Mouse (Mus musculus) heart, embryonic 16.5 days (tissue): ENCODE measurements at regions not wholly inside any gene's neighbourhood (a gene's known extent, or its start where the extent isn't known, plus 50 kb on each side); places are given as distances from the start of the nearest gene placed in this dataset.

Experiments used
- ATAC-seq: fragments of 200-750 bp; cut with Nextera tagmentation; replicated peaks from 2 replicates; pipeline ENCODE4 v1.8.0; 2017; ENCODE audit warnings: moderate number of reproducible peaks; ENCODE audit not compliant: insufficient read depth, low FRiP score; ENCODE audit errors: extremely low read depth
- H3K27ac ChIP-seq: fragments of 300-500 bp; sonication (generic); 2 replicates; pipeline ENCODE4 v1.5.1; 2014; ENCODE audit warnings: mild to moderate bottlenecking, low read length, control low read depth, moderate library complexity
- H3K27me3 ChIP-seq: fragments of 300-500 bp; sonication (generic); 2 replicates; pipeline ENCODE4 v1.6.1; 2014; ENCODE audit warnings: low read length, mixed read lengths; ENCODE audit not compliant: control insufficient read depth, insufficient read depth
- H3K36me3 ChIP-seq: fragments of 300-500 bp; sonication (generic); 2 replicates; pipeline ENCODE4 v1.6.1; 2014; ENCODE audit not compliant: control insufficient read depth, insufficient read depth
- H3K4me1 ChIP-seq: fragments of 300-500 bp; sonication (generic); 2 replicates; pipeline ENCODE4 v1.6.1; 2014; ENCODE audit warnings: low read length, mixed read lengths; ENCODE audit not compliant: control insufficient read depth, insufficient read depth
- H3K4me2 ChIP-seq: fragments of 300-500 bp; sonication (generic); 2 replicates; pipeline ENCODE4 v1.6.1; 2014; ENCODE audit warnings: low read depth, mild to moderate bottlenecking, control low read depth, low read length
- H3K4me3 ChIP-seq: fragments of 300-500 bp; sonication (generic); 2 replicates; pipeline ENCODE4 v1.5.1; 2014; ENCODE audit warnings: mild to moderate bottlenecking, control low read depth, low read length
- H3K9ac ChIP-seq: fragments of 300-500 bp; sonication (generic); 2 replicates; pipeline ENCODE4 v1.6.1; 2014; ENCODE audit warnings: low read length, control low read depth
- H3K9me3 ChIP-seq: fragments of 300-500 bp; sonication (generic); replicated peaks from 2 replicates; pipeline ENCODE4 v1.6.1; 2016; ENCODE audit warnings: low read length; ENCODE audit not compliant: control insufficient read depth
- WGBS: fragments of 180-500 bp; shearing (Covaris S2); extraction: QIAGEN DNeasy Blood & Tissue Kit; methylation state at CpG from one replicate; pipeline ENCODE4 v1.1.7; 2014; 5-methylcytosine and 5-hydroxymethylcytosine counted together

- WGBS: 6% methylated on average over 13 of the region's 13 CpGs
- H3K9ac ChIP-seq: peak overlapping the region; percentile 66
- ATAC-seq: no peak
- H3K4me2 ChIP-seq: peak overlapping the region; percentile 79
- H3K4me1 ChIP-seq: no peaks in the 10 kb centered on the region; the same call in 1 of the 2 replicates
- no peaks in the 10 kb centered on the region for H3K9me3 ChIP-seq
- H3K36me3 ChIP-seq: no peaks in the 10 kb centered on the region
- no peaks in the 10 kb centered on the region for H3K27me3 ChIP-seq
- H3K27ac ChIP-seq: peak overlapping the region; percentile 48; the same call in 1 of the 2 replicates
- peak overlapping the region; percentile 52 for H3K4me3 ChIP-seq
Observed at GRCm38 (mm10) chr8:31033281-31033680, 2395.2 kb upstream of the 5930422O12Rik start.

GRCm38 (mm10) chr8:31036892-31037291 lies 2391.6 kb upstream of the 5930422O12Rik start:
- Histone ChIP-seq H3K4me3 (no peak overlapping the region), H3K9ac (no peak overlapping the region), H3K27ac (no peak overlapping the region), H3K4me2 (no peak overlapping the region), H3K9me3 (no peaks in the 10 kb centered on the region), H3K36me3 (no peaks in the 10 kb centered on the region), H3K27me3 (no peaks in the 10 kb centered on the region), H3K4me1 (no peaks in the 10 kb centered on the region; the same call in 1 of the 2 replicates)
- 74% methylated on average over 2 of the region's 2 CpGs for WGBS
- ATAC-seq: no peak
